Mouse (Mus musculus): ENCODE results near the gene Shkbp1. TPM values are rescaled to one million over a fixed set of nuclear protein-coding genes. Genes with fewer than 3 reads are reported as not detected.

Shkbp1 gene
- total and polyA plus RNA-seq, 3 experiments = 23.3 to 62.8 (median 30.8) TPM

- no peak overlapping the region for H3K9ac ChIP-seq (ENCODE audit: insufficient read depth, low read depth)
These were observed 36.4 kb downstream of the Shkbp1 start for GRCm38 (mm10) chr7:27319411-27319810.

GRCm38 (mm10) chr7:27315958-27316357, 39.9 kb downstream of the Shkbp1 start:
- no peak for DNase-seq (ENCODE audit: extremely low read depth)
- H3K4me2 ChIP-seq (ENCODE audit: insufficient read depth, low read depth, poor library complexity, severe bottlenecking) = no peak overlapping the region
- no peak overlapping the region for H3K4me3 ChIP-seq (replicated peaks in 1 of 3; ENCODE audit: low read depth in 2 of 3, low read length in 2 of 3, poor library complexity in 1 of 3)
- H3K9me3 ChIP-seq (replicated peaks; ENCODE audit: low read length) = peaks cover 19% of the 10 kb centered on the region
- no peaks in the 10 kb centered on the region for H3K36me3 ChIP-seq (replicated peaks in 1 of 2; ENCODE audit: control insufficient read depth in 1 of 2, insufficient read depth in 1 of 2, low read length in 1 of 2)
- dilution Hi-C loops (cut with MboI; ENCODE audit: extremely low pct_ligation_motif_present, extremely low pct_unique_long_range_greater_than_20kb, low sequenced_read_pairs) (no loop called here), in situ Hi-C loops (cut with MboI; ENCODE audit: low pct_ligation_motif_present, low pct_unique_long_range_greater_than_20kb, low sequenced_read_pairs) (no loop called here)
- no peak overlapping the region for H3K27ac ChIP-seq (ENCODE audit: insufficient read depth, low read depth)
- no peak overlapping the region for H3K9ac ChIP-seq (ENCODE audit: insufficient read depth, low read depth)
- H3K4me1 ChIP-seq (ENCODE audit: control insufficient read depth in 1 of 2, insufficient read depth in 2 of 2) = no peaks in the 10 kb centered on the region
- TF ChIP-seq MYC (IDR thresholded peaks at IDR 0.05; ENCODE audit: low read depth, low read length) = no peak
- peaks cover 4% of the 10 kb centered on the region for H3K27me3 ChIP-seq (replicated peaks)
- no peaks in the 10 kb centered on the region for H3K79me2 ChIP-seq (replicated peaks; ENCODE audit: control insufficient read depth, extremely low read depth, insufficient read depth, poor library complexity, severe bottlenecking)

More at GRCm38 (mm10) chr7:27319411-27319810, 36.4 kb downstream of the Shkbp1 start:
- dilution Hi-C loops (cut with MboI; ENCODE audit: extremely low pct_ligation_motif_present, extremely low pct_unique_long_range_greater_than_20kb, low sequenced_read_pairs) = no loop called here
- peaks cover 2% of the 10 kb centered on the region for H3K9me3 ChIP-seq (replicated peaks; ENCODE audit: low read length)
- TF ChIP-seq MXI1 (IDR thresholded peaks at IDR 0.05; ENCODE audit: low read depth, low read length) (no peak), TBP (conservative IDR thresholded peaks at IDR 0.05; ENCODE audit: low read depth, low read length) (no peak), NELFE (IDR thresholded peaks at IDR 0.05; ENCODE audit: low read depth, low read length) (no peak), EP300 (IDR thresholded peaks at IDR 0.05; ENCODE audit: low read length) (no peak)
- in situ Hi-C loops (cut with MboI; ENCODE audit: low pct_ligation_motif_present, low pct_unique_long_range_greater_than_20kb, low sequenced_read_pairs) = no loop called here
- H3K27me3 ChIP-seq (replicated peaks) = no peaks in the 10 kb centered on the region
- no peaks in the 10 kb centered on the region for H3K36me3 ChIP-seq (replicated peaks in 1 of 2; ENCODE audit: control insufficient read depth in 1 of 2, insufficient read depth in 1 of 2, low read length in 1 of 2)
- no peaks in the 10 kb centered on the region for H3K4me1 ChIP-seq (ENCODE audit: control insufficient read depth in 1 of 2, insufficient read depth in 2 of 2)
- H3K27ac ChIP-seq (ENCODE audit: insufficient read depth, low read depth) = no peak overlapping the region
- H3K4me3 ChIP-seq (replicated peaks in 1 of 3; ENCODE audit: low read depth in 2 of 3, low read length in 2 of 3, poor library complexity in 1 of 3) = no peak overlapping the region
- H3K4me2 ChIP-seq (ENCODE audit: insufficient read depth, low read depth, poor library complexity, severe bottlenecking) = no peak overlapping the region
- no peak for DNase-seq (ENCODE audit: extremely low read depth)
- H3K79me2 ChIP-seq (replicated peaks; ENCODE audit: control insufficient read depth, extremely low read depth, insufficient read depth, poor library complexity, severe bottlenecking) = no peaks in the 10 kb centered on the region

GRCm38 (mm10) chr7:27314393-27314792, 41.4 kb downstream of the Shkbp1 start:
- TF ChIP-seq CTCF (conservative IDR thresholded peaks at IDR 0.05 in 1 of 2, IDR thresholded peaks at IDR 0.05 in 1 of 2; ENCODE audit: low read depth in 2 of 2, low read length in 2 of 2) (peak in 1 of 2 experiments; percentile 29; a peak in 2 of 4 replicates), IRF4 (IDR thresholded peaks at IDR 0.05; ENCODE audit: low read depth, low read length) (no peak)
- no peaks in the 10 kb centered on the region for H3K36me3 ChIP-seq (replicated peaks in 1 of 2; ENCODE audit: control insufficient read depth in 1 of 2, insufficient read depth in 1 of 2, low read length in 1 of 2)

More at GRCm38 (mm10) chr7:27314393-27314792, 41.4 kb downstream of the Shkbp1 start:
- in situ Hi-C loops (cut with MboI; ENCODE audit: low pct_ligation_motif_present, low pct_unique_long_range_greater_than_20kb, low sequenced_read_pairs) (no loop called here), dilution Hi-C loops (cut with MboI; ENCODE audit: extremely low pct_ligation_motif_present, extremely low pct_unique_long_range_greater_than_20kb, low sequenced_read_pairs) (no loop called here)
- Histone ChIP-seq H3K4me1 (ENCODE audit: control insufficient read depth in 1 of 2, insufficient read depth in 2 of 2) (peaks cover 0 to 2% of the 10 kb centered on the region in 2 experiments; a peak in 2 of 4 replicates), H3K79me2 (replicated peaks; ENCODE audit: control insufficient read depth, extremely low read depth, insufficient read depth, poor library complexity, severe bottlenecking) (no peaks in the 10 kb centered on the region), H3K4me3 (replicated peaks in 1 of 3; ENCODE audit: low read depth in 2 of 3, low read length in 2 of 3, poor library complexity in 1 of 3) (no peak overlapping the region), H3K27me3 (replicated peaks) (peaks cover 13% of the 10 kb centered on the region), H3K4me2 (ENCODE audit: insufficient read depth, low read depth, poor library complexity, severe bottlenecking) (no peak overlapping the region), H3K27ac (ENCODE audit: insufficient read depth, low read depth) (no peak overlapping the region), H3K9me3 (replicated peaks; ENCODE audit: low read length) (peaks cover 19% of the 10 kb centered on the region), H3K9ac (ENCODE audit: insufficient read depth, low read depth) (no peak overlapping the region)
- DNase-seq (ENCODE audit: extremely low read depth) = no peak

Data from CH12.LX (cell line).